Mouse (Mus musculus): ENCODE data around the gene Zfand4.

Gene Zfand4

DNA sequence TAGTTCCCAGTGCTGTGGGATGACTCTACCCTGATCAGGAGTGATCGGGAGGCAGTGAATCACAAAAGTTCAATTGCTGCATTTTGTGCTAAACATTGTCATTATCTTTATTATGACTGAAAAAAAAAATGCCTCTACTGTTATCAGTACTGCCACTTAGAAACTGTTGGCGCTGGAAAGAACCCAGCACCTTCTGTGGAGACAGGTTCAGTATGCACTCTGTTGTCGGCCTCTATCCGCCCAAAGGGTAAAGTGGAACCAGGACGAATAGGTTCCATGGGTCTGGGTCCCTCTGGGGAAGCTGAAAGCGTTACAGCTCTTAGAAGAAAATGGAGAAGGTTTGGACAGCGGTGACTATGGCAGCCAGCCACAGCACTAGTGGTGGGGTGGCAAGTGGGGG is 114.9 kb downstream of the Zfand4 start:
- no peak for DNase-seq

Data from cerebellum, postnatal 10 days (tissue).